8 mouse cellular contexts compared by ENCODE assay signal in the genomic region with DNA sequence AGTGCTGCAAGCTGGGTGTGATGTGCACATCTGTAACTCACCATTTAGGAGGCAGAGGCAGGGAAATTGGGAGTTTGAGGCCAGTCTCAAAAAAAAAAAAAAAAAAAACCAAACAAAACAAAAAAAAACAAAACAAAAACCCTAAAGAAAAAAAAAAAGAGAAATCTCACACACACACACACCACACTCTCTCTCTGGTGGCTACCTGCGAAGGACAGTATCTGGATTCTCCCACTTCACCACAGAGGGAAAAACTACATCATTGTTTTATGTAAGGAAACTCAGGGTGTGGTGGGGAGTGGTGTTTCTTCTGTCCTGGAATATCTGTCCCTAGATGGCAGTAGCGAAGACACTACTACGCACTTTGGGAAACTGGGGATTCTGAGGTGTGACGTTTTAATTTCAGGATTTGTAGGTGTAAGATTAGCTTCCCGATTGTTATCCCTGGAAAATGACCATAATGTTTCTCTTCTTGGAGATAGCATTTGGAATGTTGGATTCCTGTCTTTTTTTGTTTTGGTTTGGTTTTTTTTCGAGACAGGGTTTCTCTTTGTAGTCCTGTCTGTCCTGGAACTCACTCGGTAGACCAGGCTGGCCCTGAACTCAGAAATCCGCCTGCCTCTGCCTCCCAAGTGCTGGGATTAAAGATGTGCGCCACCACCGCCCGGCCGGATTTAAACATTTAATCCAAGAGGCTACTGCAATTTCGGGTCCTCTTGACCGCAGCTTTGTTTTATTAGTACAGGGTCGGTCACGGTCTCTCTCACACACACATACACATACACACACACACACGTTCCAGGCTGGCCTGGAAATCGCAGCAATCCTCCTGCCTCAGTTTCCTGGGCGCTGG. TPM values are rescaled to one million over a fixed set of nuclear protein-coding genes. Genes with fewer than 3 reads are reported as not detected.
DNase-seq lines count a peak whose midpoint lies in the region; ATAC-seq and TF ChIP-seq lines count a peak whose summit lies in the region.

No protein-coding gene starts in this region.

- H3K4me2 ChIP-seq in forebrain, embryonic 12.5 days, result peak overlapping the region; percentile 87
- H3K4me2 ChIP-seq in intestine, embryonic 14.5 days (ENCODE audit: low read length), result peak overlapping the region; percentile 56

- DNase-seq in heart, adult 11 months, result peak; percentile 93
- no peak for DNase-seq in heart, postnatal 25 days (ENCODE audit: low spot score)
- peak; percentile 87 for DNase-seq in MN1 (ENCODE audit: low spot score)
- no peak for DNase-seq in intestine, embryonic 14.5 days (ENCODE audit: low spot score)
- DNase-seq in lung, adult 2 months, result no peak
- DNase-seq in retina, embryonic 14.5 days (ENCODE audit: low spot score), result peak; percentile 54
- DNase-seq in natural killer cell, adult 2 months (ENCODE audit: low spot score in 2 of 2), result no peak

- peaks cover 25% of the 10 kb centered on the region for H3K4me1 ChIP-seq in forebrain, embryonic 12.5 days
- H3K4me1 ChIP-seq in intestine, embryonic 14.5 days (replicated peaks; ENCODE audit: control insufficient read depth, insufficient read depth, low read length), result peaks cover 8% of the 10 kb centered on the region; the same call in 1 of the 2 replicates
- H3K4me1 ChIP-seq in lung, adult 2 months (ENCODE audit: control insufficient read depth, insufficient read depth, low read length), result no peaks in the 10 kb centered on the region

- TF ChIP-seq CTCF in lung, adult 2 months (IDR thresholded peaks at IDR 0.05; ENCODE audit: insufficient read depth, low read length), result peak; percentile 17; the same call in 1 of the 2 replicates

- H3K36me3 ChIP-seq in forebrain, embryonic 12.5 days (replicated peaks), result peaks cover 35% of the 10 kb centered on the region
- peaks cover 45% of the 10 kb centered on the region for H3K36me3 ChIP-seq in intestine, embryonic 14.5 days (ENCODE audit: control insufficient read depth, insufficient read depth, low read length)

- intact Hi-C loops in heart, postnatal 25 days (cut with DNase I), result no loop called here

- TF ChIP-seq POLR2A in lung, adult 2 months (IDR thresholded peaks at IDR 0.05; ENCODE audit: borderline replicate concordance, extremely low read depth, low read depth, low read length), result peak; percentile 12; the same call in 1 of the 2 replicates

- peak overlapping the region; percentile 84 for H3K9ac ChIP-seq in forebrain, embryonic 12.5 days
- H3K9ac ChIP-seq in intestine, embryonic 14.5 days (ENCODE audit: low read length), result peak overlapping the region; percentile 86

- WGBS in forebrain, embryonic 12.5 days, result 24% methylated on average over 19 of the region's 19 CpGs
- WGBS in intestine, embryonic 14.5 days, result 14% methylated on average over 19 of the region's 19 CpGs
- WGBS in lung, adult 2 months, result 4% methylated on average over 19 of the region's 19 CpGs

- H3K4me3 ChIP-seq in forebrain, embryonic 12.5 days (replicated peaks), result peak overlapping the region; percentile 74
- H3K4me3 ChIP-seq in intestine, embryonic 14.5 days (ENCODE audit: low read depth, low read length), result peak overlapping the region; percentile 62
- H3K4me3 ChIP-seq in lung, adult 2 months (replicated peaks; ENCODE audit: extremely low read depth, low read depth, low read length), result peak overlapping the region; percentile 92

- H3K27ac ChIP-seq in forebrain, embryonic 12.5 days, result peak overlapping the region; percentile 74
- peak overlapping the region; percentile 85 for H3K27ac ChIP-seq in intestine, embryonic 14.5 days (ENCODE audit: low read depth)

- peak; percentile 3; the same call in 1 of the 2 replicates for ATAC-seq in forebrain, embryonic 12.5 days (ENCODE audit: low FRiP score)
- ATAC-seq in intestine, embryonic 14.5 days (replicated peaks; ENCODE audit: low FRiP score, low TSS enrichment, low read depth), result no peak; the same call in 1 of the 2 replicates

- H3K27me3 ChIP-seq in forebrain, embryonic 12.5 days, result no peaks in the 10 kb centered on the region
- no peaks in the 10 kb centered on the region for H3K27me3 ChIP-seq in intestine, embryonic 14.5 days (replicated peaks; ENCODE audit: control insufficient read depth, insufficient read depth, low read length)

- H3K9me3 ChIP-seq in forebrain, embryonic 12.5 days, result no peaks in the 10 kb centered on the region
- H3K9me3 ChIP-seq in intestine, embryonic 14.5 days (ENCODE audit: control insufficient read depth, low read length), result no peaks in the 10 kb centered on the region

RNA-seq across cellular contexts. Expression of a gene that starts 0.9 kb away (rescaled TPM):
- total RNA-seq in heart, postnatal 25 days (2021), result 10 to 100 TPM; 39.2 to 43.9 TPM
- polyA plus RNA-seq in forebrain, embryonic 12.5 days (2016; fragmentation: Nextera tagmentation; extraction: Ambion mirVana), result 74.9 and 76.2 TPM in 2 replicates
- 60.3 and 60.5 TPM in 2 replicates for polyA plus RNA-seq in intestine, embryonic 14.5 days (2014; fragmentation: Nextera tagmentation; extraction: Ambion mirVana)
- 41.9 and 45.4 TPM in 2 replicates for polyA plus RNA-seq in lung, adult 2 months (2012; rRNA removed)

RNA-seq across cellular contexts. Expression of a gene that starts 1.0 kb away (rescaled TPM):
- 1 to 10 TPM; 7.7 to 7.9 TPM for total RNA-seq in heart, postnatal 25 days (2021)
- polyA plus RNA-seq in forebrain, embryonic 12.5 days (2016; fragmentation: Nextera tagmentation; extraction: Ambion mirVana), result 28.1 and 29.8 TPM in 2 replicates
- 31.5 and 32.4 TPM in 2 replicates for polyA plus RNA-seq in intestine, embryonic 14.5 days (2014; fragmentation: Nextera tagmentation; extraction: Ambion mirVana)
- polyA plus RNA-seq in lung, adult 2 months (2012; rRNA removed), result 7.0 and 8.0 TPM in 2 replicates

RNA-seq across cellular contexts. Expression of a gene that starts 37.5 kb away (rescaled TPM):
- total RNA-seq in heart, postnatal 25 days (2021), result 10 to 100 TPM; 32.8 to 33.6 TPM
- 29.2 and 30.1 TPM in 2 replicates for polyA plus RNA-seq in forebrain, embryonic 12.5 days (2016; fragmentation: Nextera tagmentation; extraction: Ambion mirVana)
- 40.6 and 45.5 TPM in 2 replicates for polyA plus RNA-seq in intestine, embryonic 14.5 days (2014; fragmentation: Nextera tagmentation; extraction: Ambion mirVana)
- 44.9 and 46.4 TPM in 2 replicates for polyA plus RNA-seq in lung, adult 2 months (2012; rRNA removed)

Comparison
In these comparisons a context has a peak if more than half of its experiments do, and no peak if none do; other contexts are left out.
1. DNase-seq: peak in heart, adult 11 months (single experiment), MN1 (single experiment) and retina, embryonic 14.5 days (single experiment); none in heart, postnatal 25 days (single experiment), intestine, embryonic 14.5 days (single experiment), lung, adult 2 months (single experiment) and natural killer cell, adult 2 months (0 of 2).
2. Peak in every context shown above with its lines, with median percentiles within 50 percentile points of each other: H3K4me3 ChIP-seq.